Mouse (Mus musculus): Measurements from ENCODE around the gene Gm42878. TPM values are rescaled to one million over a fixed set of nuclear protein-coding genes. Genes with fewer than 3 reads are reported as not detected.
A peak's percentile ranks its signal among the peaks of the same experiment; 100 is the strongest.

Gm42878 gene
- polyA plus RNA-seq, 1 experiment: 0.13 TPM

GRCm38 (mm10) chr5:121576927-121577488, 31.7 kb upstream of the Gm42878 start:
- H3K27ac ChIP-seq (ENCODE audit: insufficient read depth, low read depth, low read length): no peak overlapping the region
- WGBS: 73% methylated on average over 11 of the region's 11 CpGs
- TF ChIP-seq CTCF (conservative IDR thresholded peaks at IDR 0.05; ENCODE audit: insufficient read depth, insufficient read length, low read depth, low read length) (no peak), POLR2A (IDR thresholded peaks at IDR 0.05; ENCODE audit: low read depth, low read length) (no peak)
- no peak overlapping the region for H3K4me3 ChIP-seq (ENCODE audit: insufficient read depth, low read depth, low read length)
- H3K4me1 ChIP-seq (ENCODE audit: control insufficient read depth, insufficient read depth, low read length): no peaks in the 10 kb centered on the region
- H3K36me3 ChIP-seq (ENCODE audit: control insufficient read depth, insufficient read depth, low read length): peaks cover 2% of the 10 kb centered on the region; the same call in 1 of the 2 replicates
- DNase-seq: no peak
- H3K27me3 ChIP-seq (replicated peaks; ENCODE audit: control insufficient read depth, insufficient read depth, low read length): no peaks in the 10 kb centered on the region

GRCm38 (mm10) chr5:121575867-121576266, 30.6 kb upstream of the Gm42878 start:
- TF ChIP-seq POLR2A (IDR thresholded peaks at IDR 0.05; ENCODE audit: low read depth, low read length) (no peak), CTCF (conservative IDR thresholded peaks at IDR 0.05; ENCODE audit: insufficient read depth, insufficient read length, low read depth, low read length) (no peak)
- Histone ChIP-seq H3K4me1 (ENCODE audit: control insufficient read depth, insufficient read depth, low read length) (no peaks in the 10 kb centered on the region), H3K27me3 (replicated peaks; ENCODE audit: control insufficient read depth, insufficient read depth, low read length) (no peaks in the 10 kb centered on the region), H3K36me3 (ENCODE audit: control insufficient read depth, insufficient read depth, low read length) (peaks cover 2% of the 10 kb centered on the region; the same call in 1 of the 2 replicates), H3K27ac (ENCODE audit: insufficient read depth, low read depth, low read length) (no peak overlapping the region), H3K4me3 (ENCODE audit: insufficient read depth, low read depth, low read length) (no peak overlapping the region)
- WGBS: 96% methylated on average over 11 of the region's 11 CpGs
- DNase-seq: no peak

GRCm38 (mm10) chr5:121574145-121574544, 28.9 kb upstream of the Gm42878 start:
- Histone ChIP-seq H3K27me3 (replicated peaks; ENCODE audit: control insufficient read depth, insufficient read depth, low read length) (no peaks in the 10 kb centered on the region), H3K36me3 (ENCODE audit: control insufficient read depth, insufficient read depth, low read length) (no peaks in the 10 kb centered on the region), H3K4me3 (ENCODE audit: insufficient read depth, low read depth, low read length) (no peak overlapping the region), H3K27ac (ENCODE audit: insufficient read depth, low read depth, low read length) (no peak overlapping the region), H3K4me1 (ENCODE audit: control insufficient read depth, insufficient read depth, low read length) (no peaks in the 10 kb centered on the region; the same call in 1 of the 2 replicates)
- TF ChIP-seq CTCF (conservative IDR thresholded peaks at IDR 0.05; ENCODE audit: insufficient read depth, insufficient read length, low read depth, low read length) (no peak), POLR2A (IDR thresholded peaks at IDR 0.05; ENCODE audit: low read depth, low read length) (no peak)
- WGBS: 76% methylated on average over 13 of the region's 13 CpGs
- no peak for DNase-seq

- 26% methylated on average over 1 of the region's 1 CpGs for WGBS
- Histone ChIP-seq H3K4me1 (ENCODE audit: control insufficient read depth, insufficient read depth, low read length) (peaks cover 11% of the 10 kb centered on the region; the same call in 1 of the 2 replicates), H3K27ac (ENCODE audit: insufficient read depth, low read depth, low read length) (no peak overlapping the region), H3K4me3 (ENCODE audit: insufficient read depth, low read depth, low read length) (no peak overlapping the region), H3K27me3 (replicated peaks; ENCODE audit: control insufficient read depth, insufficient read depth, low read length) (no peaks in the 10 kb centered on the region), H3K36me3 (ENCODE audit: control insufficient read depth, insufficient read depth, low read length) (no peaks in the 10 kb centered on the region)
- peak; percentile 56 for DNase-seq
- TF ChIP-seq POLR2A (IDR thresholded peaks at IDR 0.05; ENCODE audit: low read depth, low read length) (no peak), CTCF (conservative IDR thresholded peaks at IDR 0.05; ENCODE audit: insufficient read depth, insufficient read length, low read depth, low read length) (no peak)
Observed at GRCm38 (mm10) chr5:121570787-121571186, 25.5 kb upstream of the Gm42878 start.

- Histone ChIP-seq H3K27me3 (replicated peaks; ENCODE audit: control insufficient read depth, insufficient read depth, low read length) (no peaks in the 10 kb centered on the region), H3K4me3 (ENCODE audit: insufficient read depth, low read depth, low read length) (no peak overlapping the region), H3K36me3 (ENCODE audit: control insufficient read depth, insufficient read depth, low read length) (no peaks in the 10 kb centered on the region), H3K27ac (ENCODE audit: insufficient read depth, low read depth, low read length) (no peak overlapping the region), H3K4me1 (ENCODE audit: control insufficient read depth, insufficient read depth, low read length) (peaks cover 11% of the 10 kb centered on the region; the same call in 1 of the 2 replicates)
- 80% methylated on average over 9 of the region's 9 CpGs for whole genome bisulfite sequencing
- no peak for DNase-seq
- no peak for TF ChIP-seq CTCF (conservative IDR thresholded peaks at IDR 0.05; ENCODE audit: insufficient read depth, insufficient read length, low read depth, low read length)
- TF ChIP-seq POLR2A (IDR thresholded peaks at IDR 0.05; ENCODE audit: low read depth, low read length): no peak
Observed at GRCm38 (mm10) chr5:121569881-121570420, 24.7 kb upstream of the Gm42878 start.

GRCm38 (mm10) chr5:121566035-121566681, 20.9 kb upstream of the Gm42878 start:
- H3K4me3 ChIP-seq (ENCODE audit: insufficient read depth, low read depth, low read length): no peak overlapping the region
- H3K27ac ChIP-seq (ENCODE audit: insufficient read depth, low read depth, low read length): peak overlapping the region; percentile 27; the same call in 1 of the 2 replicates
- H3K4me1 ChIP-seq (ENCODE audit: control insufficient read depth, insufficient read depth, low read length): peaks cover 13% of the 10 kb centered on the region; the same call in 1 of the 2 replicates
- peak; percentile 90 for DNase-seq
- 63% methylated on average over 16 of the region's 16 CpGs for WGBS
- TF ChIP-seq CTCF (conservative IDR thresholded peaks at IDR 0.05; ENCODE audit: insufficient read depth, insufficient read length, low read depth, low read length): no peak
- TF ChIP-seq POLR2A (IDR thresholded peaks at IDR 0.05; ENCODE audit: low read depth, low read length): no peak
- H3K27me3 ChIP-seq (replicated peaks; ENCODE audit: control insufficient read depth, insufficient read depth, low read length): no peaks in the 10 kb centered on the region
- no peaks in the 10 kb centered on the region for H3K36me3 ChIP-seq (ENCODE audit: control insufficient read depth, insufficient read depth, low read length)

GRCm38 (mm10) chr5:121564468-121564895, 19.2 kb upstream of the Gm42878 start:
- H3K4me3 ChIP-seq (ENCODE audit: insufficient read depth, low read depth, low read length): no peak overlapping the region
- peaks cover 13% of the 10 kb centered on the region; the same call in 1 of the 2 replicates for H3K4me1 ChIP-seq (ENCODE audit: control insufficient read depth, insufficient read depth, low read length)
- H3K36me3 ChIP-seq (ENCODE audit: control insufficient read depth, insufficient read depth, low read length): no peaks in the 10 kb centered on the region
- H3K27me3 ChIP-seq (replicated peaks; ENCODE audit: control insufficient read depth, insufficient read depth, low read length): no peaks in the 10 kb centered on the region
- TF ChIP-seq CTCF (conservative IDR thresholded peaks at IDR 0.05; ENCODE audit: insufficient read depth, insufficient read length, low read depth, low read length) (peak; percentile 90), POLR2A (IDR thresholded peaks at IDR 0.05; ENCODE audit: low read depth, low read length) (no peak)
- WGBS: 4% methylated on average over 11 of the region's 11 CpGs
- no peak overlapping the region for H3K27ac ChIP-seq (ENCODE audit: insufficient read depth, low read depth, low read length)
- DNase-seq: peak; percentile 89
